7 mouse cellular contexts compared by ENCODE assay signal in the genomic region with DNA sequence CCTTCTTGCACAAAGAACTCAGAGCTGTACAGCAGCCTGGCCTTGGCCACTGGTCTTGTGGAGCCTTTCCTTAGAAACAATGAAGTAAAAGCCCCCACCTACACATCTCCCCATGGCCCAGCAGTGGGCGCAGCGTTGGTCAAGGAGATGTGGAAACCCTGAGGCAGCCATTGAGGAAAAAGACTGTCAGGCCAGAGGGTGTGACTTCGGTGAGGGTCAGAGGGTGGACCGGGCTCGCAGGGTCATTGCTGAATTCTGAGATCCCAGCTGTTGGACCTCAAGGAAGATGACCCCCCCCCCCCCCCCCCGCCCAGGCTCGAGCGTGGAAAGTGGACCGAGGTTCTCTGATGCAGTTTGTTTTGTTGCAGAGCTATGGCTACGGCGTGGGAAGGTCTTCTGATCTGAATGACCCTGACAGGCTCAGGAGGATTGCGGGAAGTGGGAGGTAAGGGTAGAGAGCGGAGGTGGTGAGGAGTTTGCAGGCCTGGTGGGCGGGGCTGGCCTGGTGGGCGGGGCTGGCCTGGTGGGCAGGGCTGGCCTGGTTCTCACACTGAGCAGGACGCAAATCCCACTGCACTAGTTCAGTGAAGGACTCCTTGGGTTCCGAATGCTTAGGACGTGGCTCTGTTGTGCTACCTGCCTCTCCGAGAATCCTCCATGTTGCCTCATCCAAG. TPM values are rescaled to one million over a fixed set of nuclear protein-coding genes. Genes with fewer than 3 reads are reported as not detected.
DNase-seq lines count a peak whose midpoint lies in the region; ATAC-seq and TF ChIP-seq lines count a peak whose summit lies in the region.

No protein-coding gene starts in this region.

- no peaks in the 10 kb centered on the region for H3K9me3 ChIP-seq in hindbrain, postnatal 0 days (ENCODE audit: low read length)
- H3K9me3 ChIP-seq in liver, embryonic 13.5 days (replicated peaks), result no peaks in the 10 kb centered on the region

- H3K4me3 ChIP-seq in hindbrain, postnatal 0 days (ENCODE audit: low read length), result peak overlapping the region; percentile 11
- H3K4me3 ChIP-seq in liver, embryonic 13.5 days (replicated peaks), result peak overlapping the region; percentile 35

- peak; percentile 38; the same call in 1 of the 2 replicates for ATAC-seq in hindbrain, postnatal 0 days
- peak; percentile 60 for ATAC-seq in liver, embryonic 13.5 days (ENCODE audit: low read depth)

- intact Hi-C loops in gastrocnemius, postnatal 14 days (cut with DNase I; ENCODE audit: low total_unique reads), result no loop called here

- H3K4me2 ChIP-seq in hindbrain, postnatal 0 days (ENCODE audit: low read depth, low read length), result peak overlapping the region; percentile 46
- H3K4me2 ChIP-seq in liver, embryonic 13.5 days, result peak overlapping the region; percentile 56

- TF ChIP-seq CTCF in hindbrain, postnatal 0 days (IDR thresholded peaks at IDR 0.05; ENCODE audit: low read depth), result no peak; the same call in 1 of the 2 replicates

- H3K4me1 ChIP-seq in hindbrain, postnatal 0 days (ENCODE audit: insufficient read depth, low read length), result peaks cover 13% of the 10 kb centered on the region
- H3K4me1 ChIP-seq in liver, embryonic 13.5 days (replicated peaks), result peaks cover 54% of the 10 kb centered on the region

- no peaks in the 10 kb centered on the region for H3K36me3 ChIP-seq in hindbrain, postnatal 0 days (ENCODE audit: insufficient read depth, low read length)
- no peaks in the 10 kb centered on the region for H3K36me3 ChIP-seq in liver, embryonic 13.5 days

- H3K9ac ChIP-seq in hindbrain, postnatal 0 days (replicated peaks; ENCODE audit: low read length), result no peak overlapping the region
- H3K9ac ChIP-seq in liver, embryonic 13.5 days, result 0 out of 2 replicates have a peak overlapping the region, but pooled peaks have one; percentile 5

- H3K27ac ChIP-seq in hindbrain, postnatal 0 days, result 0 out of 2 replicates have a peak overlapping the region, but pooled peaks have one; percentile 11
- no peak overlapping the region for H3K27ac ChIP-seq in liver, embryonic 13.5 days

- no peaks in the 10 kb centered on the region for H3K27me3 ChIP-seq in hindbrain, postnatal 0 days (ENCODE audit: insufficient read depth, low read length)
- peaks cover 43% of the 10 kb centered on the region for H3K27me3 ChIP-seq in liver, embryonic 13.5 days

- WGBS in hindbrain, postnatal 0 days, result 13% methylated on average over 19 of the region's 19 CpGs
- 12% methylated on average over 19 of the region's 19 CpGs for WGBS in liver, embryonic 13.5 days (ENCODE audit: insufficient replicate concordance)

- peak; percentile 51 for DNase-seq in T-cell, adult 2 months (ENCODE audit: low spot score)
- peak; percentile 45 for DNase-seq in c-Kit-positive CD71-positive TER-119-negative erythroid progenitor cells, embryonic 14.5 days (ENCODE audit: low read depth)
- DNase-seq in gastrocnemius, postnatal 14 days, result peak; percentile 85
- no peak for DNase-seq in hindbrain, postnatal 0 days (ENCODE audit: low spot score)
- no peak for DNase-seq in liver, embryonic 13.5 days
- peak; percentile 59 for DNase-seq in naive thymus-derived CD4-positive, alpha-beta T cell, adult 2 months (ENCODE audit: low read depth)
- peak; percentile 46 for DNase-seq in thymus, postnatal 0 days (ENCODE audit: low spot score)

RNA-seq across cellular contexts. Expression of a gene that starts 32.6 kb away (rescaled TPM):
- total RNA-seq in gastrocnemius, postnatal 14 days (2021), result 10 to 100 TPM; 48.4 to 50.2 TPM
- 13.6 and 14.4 TPM in 2 replicates for total RNA-seq in hindbrain, postnatal 0 days (2014; rRNA removed)
- 6.5 and 7.1 TPM in 2 replicates for polyA plus RNA-seq in hindbrain, postnatal 0 days (2015; fragmentation: Nextera tagmentation; extraction: Ambion mirVana)
- polyA plus RNA-seq in liver, embryonic 13.5 days (2015; fragmentation: Nextera tagmentation; extraction: Ambion mirVana), result 63.8 and 68.2 TPM in 2 replicates
- polyA plus RNA-seq in thymus, postnatal 0 days (2015; fragmentation: Nextera tagmentation; extraction: Ambion mirVana), result 8.5 and 9.0 TPM in 2 replicates

RNA-seq across cellular contexts. Expression of a gene that starts 50.2 kb away (rescaled TPM):
- 1 to 10 TPM; 3.3 to 4.2 TPM for total RNA-seq in gastrocnemius, postnatal 14 days (2021)
- total RNA-seq in hindbrain, postnatal 0 days (2014; rRNA removed), result 6.0 and 7.8 TPM in 2 replicates
- 1.8 and 2.3 TPM in 2 replicates for polyA plus RNA-seq in hindbrain, postnatal 0 days (2015; fragmentation: Nextera tagmentation; extraction: Ambion mirVana)
- 0.31 and 0.47 TPM in 2 replicates for polyA plus RNA-seq in liver, embryonic 13.5 days (2015; fragmentation: Nextera tagmentation; extraction: Ambion mirVana)
- 0.35 and 0.47 TPM in 2 replicates for polyA plus RNA-seq in thymus, postnatal 0 days (2015; fragmentation: Nextera tagmentation; extraction: Ambion mirVana)

Comparison
In these comparisons a context has a peak if more than half of its experiments do, and no peak if none do; other contexts are left out.
1. DNase-seq: peak in T-cell, adult 2 months (single experiment), c-Kit-positive CD71-positive TER-119-negative erythroid progenitor cells, embryonic 14.5 days (single experiment), gastrocnemius, postnatal 14 days (single experiment), naive thymus-derived CD4-positive, alpha-beta T cell, adult 2 months (single experiment) and thymus, postnatal 0 days (single experiment); none in hindbrain, postnatal 0 days (single experiment) and liver, embryonic 13.5 days (single experiment).